Mouse (Mus musculus) liver, embryonic 14.5 days (tissue): ENCODE results near the gene Olfr996. TPM values are rescaled to one million over a fixed set of nuclear protein-coding genes. Genes with fewer than 3 reads are reported as not detected.

Source experiments
- ATAC-seq: fragments of 200-750 bp; cut with Nextera tagmentation; 2 replicates; pipeline ENCODE4 v1.8.0; 2017; ENCODE audit warnings: moderate number of reproducible peaks, mild to moderate bottlenecking, moderate library complexity; ENCODE audit not compliant: insufficient read depth
- DNase-seq, 3 experiments: peaks; one replicate each; pipeline ENCODE4 v3.0.0-alpha.2; 2012 to 2013; ENCODE audit warnings: low read depth in 3 of 3, low spot score in 3 of 3
- H3K27ac ChIP-seq: fragments of 300-500 bp; sonication (generic); 2 replicates; pipeline ENCODE4 v1.5.1; 2014; ENCODE audit warnings: moderate library complexity, mild to moderate bottlenecking, control low read depth, inconsistent platforms
- H3K27me3 ChIP-seq: fragments of 300-500 bp; sonication (generic); 2 replicates; pipeline ENCODE4 v1.6.1; 2014; ENCODE audit warnings: mild to moderate bottlenecking, low read length, moderate library complexity; ENCODE audit not compliant: control insufficient read depth, insufficient read depth
- H3K36me3 ChIP-seq: fragments of 300-500 bp; sonication (generic); replicated peaks from 2 replicates; pipeline ENCODE4 v1.6.1; 2014; ENCODE audit warnings: low read depth; ENCODE audit not compliant: control insufficient read depth, insufficient read depth
- H3K4me1 ChIP-seq, 2 experiments: fragments of 200-500 bp in 1 of 2; fragments of 300-500 bp in 1 of 2; sonication (generic) in 1 of 2; replicated peaks; 2 replicates each; pipeline ENCODE4 v1.6.1; 2012 to 2014; ENCODE audit warnings: antibody characterized with exemption in 1 of 2, inconsistent platforms in 1 of 2, low read length in 1 of 2; ENCODE audit not compliant: control insufficient read depth in 2 of 2, insufficient read depth in 2 of 2
- H3K4me2 ChIP-seq: fragments of 300-500 bp; sonication (generic); 2 replicates; pipeline ENCODE4 v1.6.1; 2014; ENCODE audit warnings: low read depth, mild to moderate bottlenecking, control low read depth, moderate library complexity
- H3K4me3 ChIP-seq, 2 experiments: fragments of 200-500 bp in 1 of 2; fragments of 300-500 bp in 1 of 2; sonication (generic) in 1 of 2; 2 replicates each; pipeline ENCODE4 v1.5.1; 2012 to 2014; ENCODE audit warnings: low read depth in 2 of 2, low read length in 2 of 2, mild to moderate bottlenecking in 2 of 2, control low read depth in 1 of 2, inconsistent platforms in 1 of 2, moderate library complexity in 1 of 2; ENCODE audit not compliant: insufficient read depth in 1 of 2
- H3K9ac ChIP-seq: fragments of 300-500 bp; sonication (generic); replicated peaks from 2 replicates; pipeline ENCODE4 v1.6.1; 2014; ENCODE audit warnings: mild to moderate bottlenecking, control low read depth, moderate library complexity
- H3K9me3 ChIP-seq: fragments of 300-500 bp; sonication (generic); 2 replicates; pipeline ENCODE4 v1.6.1; 2016; ENCODE audit warnings: low read length, mixed read lengths; ENCODE audit not compliant: control insufficient read depth
- CTCF ChIP-seq: IDR thresholded peaks from 2 replicates; pipeline ENCODE4 v1.5.1; 2016; ENCODE audit warnings: antibody characterized with exemption, low read depth, control low read depth
- EP300 ChIP-seq: IDR thresholded peaks from 2 replicates; pipeline ENCODE4 v1.6.1; 2016; ENCODE audit warnings: antibody characterized with exemption, low read depth
- WGBS: fragments of 180-500 bp; shearing (Covaris S2); extraction: QIAGEN DNeasy Blood & Tissue Kit; methylation state at CpG from one replicate; pipeline ENCODE4 v1.1.7; 2014; ENCODE audit not compliant: insufficient replicate concordance; 5-methylcytosine and 5-hydroxymethylcytosine counted together
- polyA plus RNA-seq, 2 experiments: library from polyadenylated mRNA; depleted of rRNA in 1 of 2; stranded (reverse) in 1 of 2; unstranded in 1 of 2; fragments of >200 nt; fragmentation: Nextera tagmentation in 1 of 2; extraction: Ambion mirVana in 1 of 2; gene quantifications; 2 replicates each; pipeline versions ENCODE4 v1.2.1 to v1.2.3; 2012 to 2014

Gene Olfr996
- not detected in 2 replicates for polyA plus RNA-seq (2012; rRNA removed)
- not detected in 2 replicates for polyA plus RNA-seq (2014; fragmentation: Nextera tagmentation; extraction: Ambion mirVana)

- no peak within 1 kb of the TSS for H3K4me3 ChIP-seq
- ATAC-seq (no peak), DNase-seq (no peak)
- H3K27me3 ChIP-seq: no peaks in the 10 kb centered on the region
- no peaks in the 10 kb centered on the region for H3K9me3 ChIP-seq
- no peak within 1 kb of the TSS for H3K9ac ChIP-seq
- no peak within 1 kb of the TSS for H3K4me2 ChIP-seq
- TF ChIP-seq CTCF: no peak
- TF ChIP-seq EP300: no peak
- no peak within 1 kb of the TSS for H3K27ac ChIP-seq
- no peaks in the 10 kb centered on the region for H3K4me1 ChIP-seq
- no peaks in the 10 kb centered on the region for H3K36me3 ChIP-seq
Observed at GRCm38 (mm10) chr2:85578915-85579314, at the start of gene Olfr996. Olfr996 (plus strand) TSS chr2:85579215.

GRCm38 (mm10) chr2:85532082-85532778 lies 46.8 kb upstream of the Olfr996 start:
- TF ChIP-seq CTCF (no peak), EP300 (no peak)
- no peaks in the 10 kb centered on the region for H3K4me1 ChIP-seq
- H3K36me3 ChIP-seq: no peaks in the 10 kb centered on the region
- WGBS: 50% methylated on average over 2 of the region's 2 CpGs
- H3K9me3 ChIP-seq: no peaks in the 10 kb centered on the region
- H3K4me2 ChIP-seq: no peak overlapping the region
- no peak overlapping the region for H3K27ac ChIP-seq
- no peak overlapping the region for H3K9ac ChIP-seq
- no peaks in the 10 kb centered on the region for H3K27me3 ChIP-seq
- DNase-seq: no peak
- ATAC-seq: no peak
- H3K4me3 ChIP-seq: no peak overlapping the region

- no peak overlapping the region for H3K27ac ChIP-seq
- no peak overlapping the region for H3K9ac ChIP-seq
- 44% methylated on average over 1 of the region's 1 CpGs for WGBS
- H3K9me3 ChIP-seq: no peaks in the 10 kb centered on the region
- DNase-seq: no peak
- no peaks in the 10 kb centered on the region for H3K27me3 ChIP-seq
- H3K4me1 ChIP-seq: no peaks in the 10 kb centered on the region
- H3K36me3 ChIP-seq: no peaks in the 10 kb centered on the region
- no peak for TF ChIP-seq CTCF
- no peak for TF ChIP-seq EP300
- ATAC-seq: no peak
- no peak overlapping the region for H3K4me3 ChIP-seq
- no peak overlapping the region for H3K4me2 ChIP-seq
Observed at GRCm38 (mm10) chr2:85533934-85534333, 45.1 kb upstream of the Olfr996 start.

GRCm38 (mm10) chr2:85554806-85555205 lies 24.2 kb upstream of the Olfr996 start:
- Histone ChIP-seq H3K4me1 (no peaks in the 10 kb centered on the region), H3K36me3 (no peaks in the 10 kb centered on the region), H3K9ac (no peak overlapping the region), H3K4me3 (no peak overlapping the region), H3K4me2 (no peak overlapping the region), H3K9me3 (no peaks in the 10 kb centered on the region), H3K27ac (no peak overlapping the region), H3K27me3 (no peaks in the 10 kb centered on the region)
- ATAC-seq (no peak), DNase-seq (no peak)
- TF ChIP-seq CTCF (no peak), EP300 (no peak)
- WGBS: 37% methylated on average over 1 of the region's 1 CpGs

GRCm38 (mm10) chr2:85560226-85560625 lies 18.8 kb upstream of the Olfr996 start:
- DNase-seq: no peak
- Histone ChIP-seq H3K4me3 (no peak overlapping the region), H3K36me3 (no peaks in the 10 kb centered on the region), H3K9ac (no peak overlapping the region), H3K27me3 (no peaks in the 10 kb centered on the region), H3K4me2 (no peak overlapping the region), H3K4me1 (no peaks in the 10 kb centered on the region), H3K9me3 (no peaks in the 10 kb centered on the region), H3K27ac (no peak overlapping the region)
- TF ChIP-seq EP300: no peak
- TF ChIP-seq CTCF: no peak
- no peak for ATAC-seq
- 36% methylated on average over 4 of the region's 4 CpGs for WGBS
